In genomic region chr7:93559131-93559530, GRCm38 (mm10) we compare ENCODE assay signal across 15 mouse cellular contexts.
"Had no signal": no experiment of that assay in that cellular context is flagged by ENCODE, and none has a peak within 500 bp of the region (broad histone marks: within the 10 kb centered on the region; RNA-seq: fewer than 3 reads in every experiment).

No protein-coding gene starts in this region.

- DNase-seq: cerebellum, adult 9-11 months; cerebellum, postnatal 10 days; cerebellum, postnatal 14 days; cerebellum, postnatal 25 days; cerebellum, postnatal 36 days; embryo, embryonic 11 days; forebrain, postnatal 0 days; gastrocnemius, adult 2 months; gastrocnemius, postnatal 10 days; gastrocnemius, postnatal 14 days; gastrocnemius, postnatal 25 days; gastrocnemius, postnatal 36 days; heart, adult 11 months; heart, adult 18-20 months; heart, adult 2 months had no signal
